Mouse (Mus musculus) thymus, adult 2 months (tissue): Measurements from ENCODE around the gene Impdh1. TPM values are rescaled to one million over a fixed set of nuclear protein-coding genes. Genes with fewer than 3 reads are reported as not detected.

Experiments
- DNase-seq: peaks from one replicate; pipeline ENCODE4 v3.0.0; 2021
- H3K27ac ChIP-seq: fragments of 200-500 bp; 2 replicates; pipeline ENCODE4 v1.5.1; 2012; ENCODE audit warnings: low read length, control low read depth; ENCODE audit not compliant: control insufficient read depth, insufficient read depth
- H3K27me3 ChIP-seq: fragments of 200-500 bp; 2 replicates; pipeline ENCODE4 v1.6.1; 2012; ENCODE audit warnings: mild to moderate bottlenecking, low read length, moderate library complexity, mixed read lengths; ENCODE audit not compliant: control insufficient read depth, insufficient read depth
- H3K36me3 ChIP-seq: fragments of 200-500 bp; 2 replicates; pipeline ENCODE4 v1.6.1; 2012; ENCODE audit warnings: mild to moderate bottlenecking, low read length, moderate library complexity; ENCODE audit not compliant: control insufficient read depth, insufficient read depth
- H3K4me1 ChIP-seq: fragments of 200-500 bp; replicated peaks from 2 replicates; pipeline ENCODE4 v1.6.1; 2012; ENCODE audit warnings: low read length; ENCODE audit not compliant: control insufficient read depth, insufficient read depth
- H3K4me3 ChIP-seq: fragments of 200-500 bp; 2 replicates; pipeline ENCODE4 v1.5.1; 2012; ENCODE audit warnings: mild to moderate bottlenecking, low read length, control low read depth, moderate library complexity; ENCODE audit not compliant: control insufficient read depth, insufficient read depth
- CTCF ChIP-seq: fragments of 200-500 bp; IDR thresholded peaks from 2 replicates; pipeline ENCODE4 v1.5.1; 2012; ENCODE audit warnings: mild to moderate bottlenecking, control low read depth, low read length, moderate library complexity, borderline replicate concordance; ENCODE audit not compliant: control insufficient read depth, poor library complexity, insufficient read depth; ENCODE audit errors: extremely low read depth
- POLR2A ChIP-seq: fragments of 200-500 bp; IDR thresholded peaks from 2 replicates; pipeline ENCODE4 v1.6.1; 2012; ENCODE audit warnings: mild to moderate bottlenecking, low read length, control low read depth, moderate library complexity; ENCODE audit not compliant: control insufficient read depth, poor library complexity, insufficient read depth; ENCODE audit errors: extremely low read depth
- whole genome bisulfite sequencing: fragments of 180-500 bp; shearing (Covaris S2); methylation state at CpG from one replicate; pipeline ENCODE4 v1.1.7; 2018; 5-methylcytosine and 5-hydroxymethylcytosine counted together
- polyA plus RNA-seq: library from polyadenylated mRNA; depleted of rRNA; stranded (reverse); fragments of >200 nt; gene quantifications from 2 replicates; pipeline ENCODE4 v1.2.3, GENCODE M21; 2012

The Impdh1 gene
- polyA plus RNA-seq, 1 experiment = 323 TPM

DNA sequence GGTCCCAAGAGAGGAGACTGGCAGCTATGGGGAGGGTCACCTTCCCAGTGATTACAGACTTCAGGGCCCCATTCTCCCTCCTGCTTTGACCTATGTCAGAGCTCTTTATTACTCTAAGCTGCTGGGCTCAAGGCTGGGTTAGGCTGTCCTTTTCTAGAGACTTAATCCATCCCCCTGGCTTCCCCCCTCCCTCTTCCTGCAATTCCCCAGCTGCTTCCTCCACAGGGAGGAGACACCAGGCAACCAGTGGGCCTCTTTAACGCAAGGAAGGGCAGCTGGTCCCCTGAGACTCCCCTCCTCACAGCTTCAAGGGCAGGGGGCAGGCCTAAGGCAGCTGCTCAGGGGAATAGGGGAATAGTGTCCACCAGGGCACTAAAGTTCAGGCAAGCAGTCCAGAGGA lies 1.9 kb downstream of the Impdh1 start:
- no peaks in the 10 kb centered on the region; the same call in 1 of the 2 replicates for H3K36me3 ChIP-seq
- H3K4me3 ChIP-seq = peak overlapping the region; percentile 13
- WGBS = 24% methylated on average over 1 of the region's 1 CpGs
- H3K4me1 ChIP-seq = peaks cover 43% of the 10 kb centered on the region
- H3K27ac ChIP-seq = peak overlapping the region; percentile 98
- TF ChIP-seq CTCF = no peak
- no peak for TF ChIP-seq POLR2A
- DNase-seq = no peak
- no peaks in the 10 kb centered on the region for H3K27me3 ChIP-seq

DNA sequence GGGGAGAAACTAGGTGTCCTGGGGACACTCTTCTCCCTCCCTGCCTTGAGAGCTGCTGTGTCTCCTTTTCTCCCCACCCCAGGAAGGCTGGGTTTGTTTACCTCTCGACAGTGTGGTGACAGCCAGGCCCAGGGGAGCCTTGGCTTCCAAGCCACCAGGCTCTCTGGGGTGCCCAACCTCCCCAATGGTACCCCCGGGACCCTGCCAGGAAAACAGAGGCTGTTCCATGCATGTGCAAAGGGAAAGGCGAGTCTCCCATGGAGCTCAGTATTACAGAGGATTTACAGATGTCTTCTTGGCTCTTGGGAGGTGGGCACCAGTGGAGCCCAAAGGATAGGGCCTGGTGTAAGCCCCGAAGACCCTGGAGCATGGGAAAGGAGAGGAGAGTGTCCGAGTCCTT lies 2.7 kb downstream of the Impdh1 start:
- 79% methylated on average over 5 of the region's 5 CpGs for WGBS
- H3K27me3 ChIP-seq = no peaks in the 10 kb centered on the region
- peaks cover 43% of the 10 kb centered on the region for H3K4me1 ChIP-seq
- TF ChIP-seq CTCF (no peak), POLR2A (no peak)
- no peak overlapping the region for H3K4me3 ChIP-seq
- H3K27ac ChIP-seq = peak overlapping the region; percentile 98
- peaks cover 3% of the 10 kb centered on the region; the same call in 1 of the 2 replicates for H3K36me3 ChIP-seq
- DNase-seq = no peak

DNA sequence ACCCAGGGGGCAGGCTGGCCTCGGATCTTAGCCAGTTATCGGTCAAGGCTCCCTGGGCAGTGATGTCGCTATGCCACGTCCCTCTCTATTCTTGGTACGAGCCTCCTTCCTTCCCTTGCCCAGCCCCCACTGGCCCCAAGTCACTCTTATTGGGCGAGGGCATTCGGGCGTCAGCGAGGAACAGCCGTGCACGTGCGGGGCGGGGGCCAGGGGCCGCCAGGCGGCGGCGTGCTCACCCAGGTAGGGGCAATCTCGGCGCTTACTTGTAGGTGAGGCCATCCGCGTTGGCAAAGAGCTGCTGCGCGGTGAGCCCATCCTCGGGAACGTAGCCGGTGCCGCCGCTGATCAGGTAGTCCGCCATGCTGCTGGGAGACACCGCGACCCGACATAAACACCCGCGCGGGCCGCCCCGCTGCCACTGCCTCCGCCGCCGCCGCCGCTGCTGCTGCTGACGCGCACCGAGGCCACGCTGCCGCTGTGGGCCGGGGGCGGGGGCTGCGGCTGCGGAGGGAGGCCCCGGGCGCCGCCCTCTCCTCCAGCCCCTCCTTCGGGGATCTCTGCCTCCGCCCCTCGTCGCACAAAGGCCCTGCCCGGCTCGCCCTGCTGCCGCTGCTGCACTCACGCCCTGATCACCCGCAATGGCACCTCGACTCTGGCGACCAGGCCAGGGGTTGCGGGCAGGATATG lies 4.2 kb downstream of the Impdh1 start:
- under 1% methylated on average over 65 of the region's 66 CpGs for WGBS
- Histone ChIP-seq H3K4me1 (peaks cover 43% of the 10 kb centered on the region), H3K36me3 (peaks cover 10% of the 10 kb centered on the region), H3K27me3 (no peaks in the 10 kb centered on the region), H3K4me3 (peak overlapping the region; percentile 56), H3K27ac (peak overlapping the region; percentile 60; the same call in 1 of the 2 replicates)
- TF ChIP-seq CTCF (0 out of 2 replicates have a peak, but pooled peaks have one; percentile 40), POLR2A (peak; percentile 74)
- DNase-seq = peak; percentile 87

DNA sequence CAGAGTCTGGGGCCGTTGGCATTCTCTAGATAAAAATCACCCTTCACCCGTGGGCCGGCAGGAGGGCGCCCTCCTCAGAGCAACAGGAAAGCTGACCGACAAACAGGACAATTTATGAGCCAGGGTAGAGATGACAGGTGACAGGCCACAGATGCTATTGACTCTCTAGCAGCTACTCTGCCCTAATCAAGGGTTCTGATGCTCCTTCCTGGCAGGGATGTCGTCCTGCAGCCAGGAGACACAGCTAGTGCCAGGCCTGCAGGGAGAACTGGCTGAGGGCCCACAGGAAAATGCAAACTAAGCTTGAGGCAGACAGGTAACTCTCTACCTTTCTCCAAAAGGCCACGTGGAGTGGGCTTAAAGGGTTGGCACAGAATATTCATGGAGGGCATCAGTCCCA lies 5.0 kb downstream of the Impdh1 start:
- H3K27ac ChIP-seq = no peak overlapping the region
- peak overlapping the region; percentile 56 for H3K4me3 ChIP-seq
- no peak for TF ChIP-seq CTCF
- TF ChIP-seq POLR2A = no peak
- peaks cover 18% of the 10 kb centered on the region for H3K36me3 ChIP-seq
- 12% methylated on average over 7 of the region's 7 CpGs for WGBS
- no peaks in the 10 kb centered on the region for H3K27me3 ChIP-seq
- H3K4me1 ChIP-seq = peaks cover 40% of the 10 kb centered on the region
- DNase-seq = no peak

DNA sequence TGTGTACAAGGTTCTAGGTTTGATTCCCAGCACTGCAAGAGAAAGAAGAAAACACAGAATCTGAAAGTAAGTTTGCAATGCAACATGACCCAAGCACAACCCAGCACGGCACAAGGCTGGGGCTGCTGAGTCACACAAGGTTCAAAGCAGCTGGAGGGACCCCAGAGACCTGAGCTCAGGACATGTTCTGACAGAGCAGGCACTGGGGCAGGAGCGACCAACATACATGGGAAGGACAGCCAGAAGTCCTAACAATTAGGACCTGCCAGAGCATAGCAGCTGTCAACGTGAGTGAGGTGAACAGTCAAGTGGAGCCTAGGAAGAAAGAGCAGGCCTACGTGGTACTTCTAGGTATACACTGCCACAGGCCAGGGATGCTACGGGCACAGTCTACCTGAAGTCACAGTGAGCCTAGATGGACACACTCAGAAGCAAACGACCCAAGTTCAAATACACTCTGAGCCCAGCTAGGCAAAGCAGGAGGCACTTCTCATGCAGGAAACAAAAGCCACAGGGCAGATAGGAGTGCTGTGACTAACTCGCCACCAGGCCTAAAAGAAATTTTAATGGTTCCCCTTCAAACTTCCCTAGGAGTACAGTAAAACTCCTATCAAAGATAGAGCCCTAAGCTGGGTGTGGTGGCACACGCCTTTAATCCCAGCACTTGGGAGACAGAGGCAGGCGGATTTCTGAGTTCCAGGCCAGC lies 5.8 kb downstream of the Impdh1 start:
- TF ChIP-seq CTCF (no peak), POLR2A (no peak)
- DNase-seq = no peak
- peaks cover 40% of the 10 kb centered on the region for H3K4me1 ChIP-seq
- H3K4me3 ChIP-seq = no peak overlapping the region
- peaks cover 25% of the 10 kb centered on the region for H3K36me3 ChIP-seq
- no peaks in the 10 kb centered on the region for H3K27me3 ChIP-seq
- 72% methylated on average over 9 of the region's 9 CpGs for WGBS
- no peak overlapping the region for H3K27ac ChIP-seq

DNA sequence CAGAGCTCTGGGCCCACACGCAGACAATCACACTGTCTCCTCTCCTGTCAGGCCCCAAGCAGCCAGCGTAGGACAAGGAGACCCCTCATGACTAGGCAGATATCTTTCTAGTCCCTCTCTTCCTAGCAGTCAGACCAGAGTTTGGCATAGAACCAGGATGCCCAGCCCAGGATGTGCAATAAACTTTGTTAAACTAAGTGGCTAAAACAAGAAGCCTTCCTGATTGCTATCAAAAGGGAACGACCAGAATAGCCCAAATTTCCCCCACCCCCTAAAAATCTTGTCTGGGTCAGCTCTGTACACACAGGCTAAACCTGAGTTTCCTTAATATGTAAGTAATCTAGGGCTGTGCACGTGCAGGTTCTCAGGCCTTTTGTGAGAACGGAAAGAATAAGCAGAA lies 8.0 kb downstream of the Impdh1 start:
- WGBS = 69% methylated on average over 5 of the region's 5 CpGs
- Histone ChIP-seq H3K4me1 (peaks cover 20% of the 10 kb centered on the region), H3K27me3 (no peaks in the 10 kb centered on the region), H3K4me3 (no peak overlapping the region), H3K36me3 (peaks cover 48% of the 10 kb centered on the region), H3K27ac (no peak overlapping the region)
- no peak for DNase-seq
- TF ChIP-seq CTCF (no peak), POLR2A (no peak)

DNA sequence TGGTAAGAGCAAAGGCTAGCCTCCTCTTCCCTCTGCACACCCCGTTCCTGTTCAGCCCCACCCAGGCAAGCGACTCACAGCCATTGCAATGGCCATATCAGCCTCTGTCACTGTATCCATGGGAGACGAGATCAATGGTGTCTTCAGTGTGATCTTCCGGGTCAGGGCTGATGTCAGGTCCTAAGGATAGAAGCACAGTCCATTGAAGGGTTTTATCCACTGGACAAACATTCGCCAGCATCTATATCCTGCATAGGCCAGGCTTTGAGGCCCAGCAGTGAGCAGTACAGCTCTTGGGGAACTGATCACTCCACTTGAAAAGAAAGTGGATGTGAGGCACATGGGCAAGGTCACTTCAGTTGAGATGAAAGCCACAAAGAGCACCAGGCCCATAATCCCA lies 9.1 kb downstream of the Impdh1 start:
- no peak for DNase-seq
- Histone ChIP-seq H3K36me3 (peaks cover 56% of the 10 kb centered on the region), H3K4me3 (no peak overlapping the region), H3K4me1 (peaks cover 16% of the 10 kb centered on the region), H3K27ac (no peak overlapping the region), H3K27me3 (no peaks in the 10 kb centered on the region)
- 87% methylated on average over 5 of the region's 5 CpGs for WGBS
- no peak for TF ChIP-seq CTCF
- no peak for TF ChIP-seq POLR2A
